Mouse (Mus musculus): ENCODE data around the gene Ccdc162. TPM values are rescaled to one million over a fixed set of nuclear protein-coding genes. Genes with fewer than 3 reads are reported as not detected.

Ccdc162 gene
- total RNA-seq, 1 experiment = 0.40 TPM

DNA sequence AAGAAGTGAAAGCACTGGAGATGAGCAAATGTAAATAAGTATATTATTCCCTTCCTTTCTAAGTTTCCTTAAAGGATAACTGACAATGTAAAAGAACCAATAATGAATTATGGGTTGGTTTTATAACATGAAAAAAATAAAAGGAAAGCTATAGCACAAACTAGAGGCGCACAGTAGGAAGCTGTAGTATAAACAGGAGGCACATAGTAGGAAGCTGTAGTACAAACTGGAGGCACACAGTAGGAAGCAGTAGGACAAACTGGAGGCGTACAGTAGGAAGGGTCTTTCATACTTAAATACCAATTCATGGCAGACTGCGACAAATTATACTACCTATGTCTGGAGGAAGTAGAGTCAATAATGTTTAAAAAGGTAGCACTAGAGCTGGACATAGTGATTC is 16.8 kb upstream of the Ccdc162 start:
- Histone ChIP-seq H3K9ac (ENCODE audit: insufficient read depth, low read depth, low read length, poor library complexity, severe bottlenecking) (no peak overlapping the region), H3K27ac (ENCODE audit: insufficient read depth, low read depth, low read length, poor library complexity, severe bottlenecking) (no peak overlapping the region), H3K36me3 (ENCODE audit: control insufficient read depth, insufficient read depth, low read length, poor library complexity, severe bottlenecking) (peaks cover 9% of the 10 kb centered on the region), H3K4me3 (ENCODE audit: insufficient read depth in 1 of 2, low read depth in 1 of 2, low read length in 2 of 2, poor library complexity in 1 of 2, severe bottlenecking in 1 of 2) (no peak overlapping the region), H3K4me1 (ENCODE audit: control insufficient read depth in 2 of 2, insufficient read depth in 2 of 2, low read length in 2 of 2, poor library complexity in 1 of 2) (no peaks in the 10 kb centered on the region), H3K9me3 (ENCODE audit: control insufficient read depth, insufficient read depth, low read depth, low read length) (no peaks in the 10 kb centered on the region)
- TF ChIP-seq ZC3H11A (IDR thresholded peaks at IDR 0.05; ENCODE audit: borderline replicate concordance, low read depth, low read length) = no peak
- no peak for TF ChIP-seq ZNF384 (IDR thresholded peaks at IDR 0.05; ENCODE audit: low read depth, low read length)
- TF ChIP-seq HCFC1 (IDR thresholded peaks at IDR 0.05; ENCODE audit: borderline replicate concordance, insufficient read depth, low read length) = no peak
- TF ChIP-seq MAFK (IDR thresholded peaks at IDR 0.05; ENCODE audit: insufficient read depth, low read depth, low read length) = no peak
- TF ChIP-seq CHD2 (IDR thresholded peaks at IDR 0.05; ENCODE audit: low read depth, low read length) = no peak
- no peak for DNase-seq (ENCODE audit: low read depth, low spot score)
- in situ Hi-C loops (cut with MboI; ENCODE audit: low sequenced_read_pairs in 2 of 2, unreplicated experiment in 2 of 2) = no loop called here

DNA sequence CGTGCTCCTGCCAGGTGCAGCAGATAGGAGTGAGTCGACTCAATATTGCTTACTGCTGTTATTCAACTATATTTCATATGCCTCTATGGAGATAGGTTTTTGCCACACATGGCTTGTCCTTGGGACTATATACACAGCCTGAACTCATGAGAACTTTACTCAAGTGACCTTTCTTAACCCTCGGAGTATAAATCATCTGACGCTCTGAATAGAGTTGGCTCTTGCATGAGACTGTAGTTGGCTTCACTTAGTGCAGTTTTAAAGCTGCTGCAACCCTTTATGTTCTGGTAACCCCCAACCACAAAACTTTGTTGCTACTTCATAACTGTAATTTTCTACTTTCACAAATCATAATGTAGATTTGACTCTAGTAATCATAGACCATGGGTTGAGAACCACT is 15.5 kb upstream of the Ccdc162 start:
- TF ChIP-seq HCFC1 (IDR thresholded peaks at IDR 0.05; ENCODE audit: borderline replicate concordance, insufficient read depth, low read length) (no peak), ZNF384 (IDR thresholded peaks at IDR 0.05; ENCODE audit: low read depth, low read length) (no peak), ZC3H11A (IDR thresholded peaks at IDR 0.05; ENCODE audit: borderline replicate concordance, low read depth, low read length) (no peak), CHD2 (IDR thresholded peaks at IDR 0.05; ENCODE audit: low read depth, low read length) (no peak), MAFK (IDR thresholded peaks at IDR 0.05; ENCODE audit: insufficient read depth, low read depth, low read length) (no peak)
- H3K9me3 ChIP-seq (ENCODE audit: control insufficient read depth, insufficient read depth, low read depth, low read length) = no peaks in the 10 kb centered on the region
- H3K4me3 ChIP-seq (ENCODE audit: insufficient read depth in 1 of 2, low read depth in 1 of 2, low read length in 2 of 2, poor library complexity in 1 of 2, severe bottlenecking in 1 of 2) = no peak overlapping the region
- H3K9ac ChIP-seq (ENCODE audit: insufficient read depth, low read depth, low read length, poor library complexity, severe bottlenecking) = no peak overlapping the region
- H3K27ac ChIP-seq (ENCODE audit: insufficient read depth, low read depth, low read length, poor library complexity, severe bottlenecking) = no peak overlapping the region
- peaks cover 14% of the 10 kb centered on the region for H3K36me3 ChIP-seq (ENCODE audit: control insufficient read depth, insufficient read depth, low read length, poor library complexity, severe bottlenecking)
- H3K4me1 ChIP-seq (ENCODE audit: control insufficient read depth in 2 of 2, insufficient read depth in 2 of 2, low read length in 2 of 2, poor library complexity in 1 of 2) = no peaks in the 10 kb centered on the region
- no peak for DNase-seq (ENCODE audit: low read depth, low spot score)
- in situ Hi-C loops (cut with MboI; ENCODE audit: low sequenced_read_pairs in 2 of 2, unreplicated experiment in 2 of 2) = no loop called here

DNA sequence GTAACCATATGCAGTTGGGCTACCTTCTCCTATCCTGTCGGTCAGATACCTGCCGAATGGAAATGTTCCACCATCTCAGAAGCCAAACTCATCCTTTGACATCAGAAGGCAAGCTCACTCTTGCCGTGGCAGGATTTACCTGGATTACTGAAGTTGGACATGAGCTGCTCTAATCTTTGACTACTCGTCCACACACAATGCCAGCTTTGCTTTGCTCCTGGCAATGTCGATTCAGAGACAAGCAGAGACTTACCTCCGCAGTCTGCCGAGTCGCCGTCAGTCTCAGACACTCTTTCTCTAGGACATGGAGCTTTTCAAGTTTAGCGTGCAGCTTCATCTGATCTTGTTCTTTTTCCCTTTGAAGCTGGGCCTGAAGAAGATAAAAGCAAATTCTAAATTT is 14.3 kb upstream of the Ccdc162 start:
- no peaks in the 10 kb centered on the region for H3K4me1 ChIP-seq (ENCODE audit: control insufficient read depth in 2 of 2, insufficient read depth in 2 of 2, low read length in 2 of 2, poor library complexity in 1 of 2)
- H3K9ac ChIP-seq (ENCODE audit: insufficient read depth, low read depth, low read length, poor library complexity, severe bottlenecking) = no peak overlapping the region
- H3K27ac ChIP-seq (ENCODE audit: insufficient read depth, low read depth, low read length, poor library complexity, severe bottlenecking) = no peak overlapping the region
- no peak overlapping the region for H3K4me3 ChIP-seq (ENCODE audit: insufficient read depth in 1 of 2, low read depth in 1 of 2, low read length in 2 of 2, poor library complexity in 1 of 2, severe bottlenecking in 1 of 2)
- in situ Hi-C loops (cut with MboI; ENCODE audit: low sequenced_read_pairs in 2 of 2, unreplicated experiment in 2 of 2) = no loop called here
- DNase-seq (ENCODE audit: low read depth, low spot score) = no peak
- H3K36me3 ChIP-seq (ENCODE audit: control insufficient read depth, insufficient read depth, low read length, poor library complexity, severe bottlenecking) = peaks cover 14% of the 10 kb centered on the region
- no peaks in the 10 kb centered on the region for H3K9me3 ChIP-seq (ENCODE audit: control insufficient read depth, insufficient read depth, low read depth, low read length)
- TF ChIP-seq MAFK (IDR thresholded peaks at IDR 0.05; ENCODE audit: insufficient read depth, low read depth, low read length) = no peak
- TF ChIP-seq ZC3H11A (IDR thresholded peaks at IDR 0.05; ENCODE audit: borderline replicate concordance, low read depth, low read length) = no peak
- TF ChIP-seq CHD2 (IDR thresholded peaks at IDR 0.05; ENCODE audit: low read depth, low read length) = no peak
- TF ChIP-seq HCFC1 (IDR thresholded peaks at IDR 0.05; ENCODE audit: borderline replicate concordance, insufficient read depth, low read length) = no peak

DNA sequence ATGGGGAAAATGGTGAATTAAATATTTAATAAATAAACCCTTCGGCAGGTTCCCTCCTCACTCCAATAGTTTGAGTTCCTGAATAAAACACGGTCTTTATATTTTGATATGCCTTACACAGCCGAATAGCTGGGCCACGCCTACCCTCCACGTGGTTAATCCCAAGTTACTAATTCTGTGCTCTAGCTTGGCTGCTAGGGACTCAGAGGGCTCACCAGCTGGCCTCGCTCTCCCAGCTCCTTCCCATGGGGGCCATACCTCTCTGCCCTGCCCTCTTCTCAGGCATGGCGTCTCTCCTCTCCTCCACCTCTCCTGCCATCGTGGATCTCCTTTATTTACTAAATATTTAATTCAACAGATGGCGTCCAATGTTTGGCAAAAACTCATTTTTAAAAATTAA is 9.8 kb upstream of the Ccdc162 start:
- Histone ChIP-seq H3K27ac (ENCODE audit: insufficient read depth, low read depth, low read length, poor library complexity, severe bottlenecking) (no peak overlapping the region), H3K4me1 (ENCODE audit: control insufficient read depth in 2 of 2, insufficient read depth in 2 of 2, low read length in 2 of 2, poor library complexity in 1 of 2) (no peaks in the 10 kb centered on the region), H3K36me3 (ENCODE audit: control insufficient read depth, insufficient read depth, low read length, poor library complexity, severe bottlenecking) (peaks cover 18% of the 10 kb centered on the region), H3K4me3 (ENCODE audit: insufficient read depth in 1 of 2, low read depth in 1 of 2, low read length in 2 of 2, poor library complexity in 1 of 2, severe bottlenecking in 1 of 2) (no peak overlapping the region), H3K9ac (ENCODE audit: insufficient read depth, low read depth, low read length, poor library complexity, severe bottlenecking) (no peak overlapping the region), H3K9me3 (ENCODE audit: control insufficient read depth, insufficient read depth, low read depth, low read length) (no peaks in the 10 kb centered on the region)
- in situ Hi-C loops (cut with MboI; ENCODE audit: low sequenced_read_pairs in 2 of 2, unreplicated experiment in 2 of 2) = no loop called here
- DNase-seq (ENCODE audit: low read depth, low spot score) = no peak
- no peak for TF ChIP-seq HCFC1 (IDR thresholded peaks at IDR 0.05; ENCODE audit: borderline replicate concordance, insufficient read depth, low read length)

DNA sequence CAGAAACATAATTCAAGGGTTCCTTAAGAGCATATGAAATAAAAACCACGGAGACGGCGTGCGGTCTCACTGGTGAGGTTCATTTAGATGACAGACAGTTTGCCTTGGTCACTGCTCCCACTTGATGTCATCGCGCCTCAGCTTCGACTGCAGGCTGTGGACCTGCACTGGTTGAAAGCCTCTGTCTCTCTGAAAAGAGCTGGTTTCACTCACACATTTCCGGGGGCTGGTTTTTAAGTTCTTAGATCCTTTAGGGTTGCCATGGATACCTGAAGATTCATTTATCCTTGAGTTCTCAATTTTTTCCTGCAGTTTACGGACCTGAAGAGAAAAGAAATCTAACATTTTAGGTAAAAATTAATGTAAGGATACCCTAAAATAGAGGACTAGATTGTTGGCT is 3.2 kb upstream of the Ccdc162 start:
- no peak overlapping the region for H3K9ac ChIP-seq (ENCODE audit: insufficient read depth, low read depth, low read length, poor library complexity, severe bottlenecking)
- TF ChIP-seq HCFC1 (IDR thresholded peaks at IDR 0.05; ENCODE audit: borderline replicate concordance, insufficient read depth, low read length) = no peak
- TF ChIP-seq MAFK (IDR thresholded peaks at IDR 0.05; ENCODE audit: insufficient read depth, low read depth, low read length) = no peak
- no peak for TF ChIP-seq ZNF384 (IDR thresholded peaks at IDR 0.05; ENCODE audit: low read depth, low read length)
- TF ChIP-seq ZC3H11A (IDR thresholded peaks at IDR 0.05; ENCODE audit: borderline replicate concordance, low read depth, low read length) = no peak
- no peak for TF ChIP-seq CHD2 (IDR thresholded peaks at IDR 0.05; ENCODE audit: low read depth, low read length)
- DNase-seq (ENCODE audit: low read depth, low spot score) = no peak
- in situ Hi-C loops (cut with MboI; ENCODE audit: low sequenced_read_pairs in 2 of 2, unreplicated experiment in 2 of 2) = no loop called here
- H3K27ac ChIP-seq (ENCODE audit: insufficient read depth, low read depth, low read length, poor library complexity, severe bottlenecking) = no peak overlapping the region
- H3K4me1 ChIP-seq (ENCODE audit: control insufficient read depth in 2 of 2, insufficient read depth in 2 of 2, low read length in 2 of 2, poor library complexity in 1 of 2) = peaks cover 0 to 4% of the 10 kb centered on the region in 2 experiments; a peak in 1 of 4 replicates
- no peaks in the 10 kb centered on the region for H3K9me3 ChIP-seq (ENCODE audit: control insufficient read depth, insufficient read depth, low read depth, low read length)
- H3K4me3 ChIP-seq (ENCODE audit: insufficient read depth in 1 of 2, low read depth in 1 of 2, low read length in 2 of 2, poor library complexity in 1 of 2, severe bottlenecking in 1 of 2) = no peak overlapping the region
- peaks cover 5% of the 10 kb centered on the region; the same call in 1 of the 2 replicates for H3K36me3 ChIP-seq (ENCODE audit: control insufficient read depth, insufficient read depth, low read length, poor library complexity, severe bottlenecking)

All from ES-E14 (cell line).